Mouse (Mus musculus): ENCODE results near the gene Itgal.

DNA sequence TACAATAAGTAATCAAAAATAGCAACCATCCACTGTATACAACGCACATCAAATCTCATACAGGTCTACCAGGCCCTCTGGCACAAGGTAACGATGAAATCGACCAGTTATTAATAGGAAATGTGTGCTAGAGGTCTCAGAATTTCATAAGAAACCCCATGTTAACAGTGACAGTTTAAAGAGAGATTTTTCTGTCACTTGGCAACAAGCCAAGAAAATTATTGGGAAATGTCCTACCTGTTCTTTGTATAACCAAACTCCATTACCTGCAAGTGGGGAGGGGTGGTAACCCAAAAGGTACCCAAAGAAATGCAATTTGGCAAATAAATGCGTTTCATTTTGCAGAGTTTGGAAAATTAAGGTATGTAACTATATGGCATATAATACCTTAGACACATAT is 62.4 kb downstream of the Itgal start:
- no peak for TF ChIP-seq TAL1 (IDR thresholded peaks at IDR 0.05; ENCODE audit: low read length)
- no peak for TF ChIP-seq GATA1 (IDR thresholded peaks at IDR 0.05; ENCODE audit: low read length)

Measured in erythroblast, embryonic 14.5 days (primary cell).